Mouse (Mus musculus): Measurements from ENCODE around the gene Sap18. TPM values are rescaled to one million over a fixed set of nuclear protein-coding genes. Genes with fewer than 3 reads are reported as not detected.
"Not testable (repeated sequence)": the region's sequence is repeated elsewhere in the genome, so short reads cannot be mapped to it uniquely, and the experiment has no call there.

The Sap18 gene
- polyA plus RNA-seq (2012; ENCODE audit: insufficient read depth, insufficient read length, low replicate concordance, missing spikeins): not detected in 2 replicates

- peaks cover 6% of the 10 kb centered on the region for H3K4me1 ChIP-seq (ENCODE audit: control insufficient read depth, insufficient read depth, low read length)
- peak within 1 kb of the TSS; percentile 98 for H3K4me3 ChIP-seq (ENCODE audit: insufficient read depth, low read depth, low read length)
- no peak for TF ChIP-seq CTCF (IDR thresholded peaks at IDR 0.05; ENCODE audit: insufficient read depth, low read depth, low read length)
- TF ChIP-seq POLR2A (IDR thresholded peaks at IDR 0.05; ENCODE audit: insufficient read depth, low read depth, low read length): peak; percentile 64; the same call in 1 of the 2 replicates
- H3K27ac ChIP-seq (ENCODE audit: insufficient read depth, low read depth, low read length): peak within 1 kb of the TSS; percentile 47
- under 1% methylated on average over 94 of the region's 99 CpGs for WGBS
Observed at GRCm38 (mm10) chr14:57797991-57798931, at the start of gene Sap18. Gene Sap18 (plus strand): TSS chr14:57798180.

GRCm38 (mm10) chr14:57749501-57749900, 48.5 kb upstream of the Sap18 start:
- H3K4me1 ChIP-seq (ENCODE audit: control insufficient read depth, insufficient read depth, low read length): peaks cover 2% of the 10 kb centered on the region; the same call in 1 of the 2 replicates
- H3K4me3 ChIP-seq (ENCODE audit: insufficient read depth, low read depth, low read length): no peak overlapping the region
- WGBS: 91% methylated on average over 2 of the region's 2 CpGs
- no peak overlapping the region for H3K27ac ChIP-seq (ENCODE audit: insufficient read depth, low read depth, low read length)
- no peak for TF ChIP-seq POLR2A (IDR thresholded peaks at IDR 0.05; ENCODE audit: insufficient read depth, low read depth, low read length)
- TF ChIP-seq CTCF (IDR thresholded peaks at IDR 0.05; ENCODE audit: insufficient read depth, low read depth, low read length): no peak

GRCm38 (mm10) chr14:57751006-57751405, 47.0 kb upstream of the Sap18 start:
- H3K27ac ChIP-seq (ENCODE audit: insufficient read depth, low read depth, low read length); H3K4me1 ChIP-seq (ENCODE audit: control insufficient read depth, insufficient read depth, low read length); H3K4me3 ChIP-seq (ENCODE audit: insufficient read depth, low read depth, low read length): not testable (repeated sequence)

- Histone ChIP-seq H3K4me1 (ENCODE audit: control insufficient read depth, insufficient read depth, low read length) (0 out of 2 replicates have a peak, but pooled peaks cover 2% of the 10 kb centered on the region), H3K4me3 (ENCODE audit: insufficient read depth, low read depth, low read length) (no peak overlapping the region), H3K27ac (ENCODE audit: insufficient read depth, low read depth, low read length) (no peak overlapping the region)
- TF ChIP-seq CTCF (IDR thresholded peaks at IDR 0.05; ENCODE audit: insufficient read depth, low read depth, low read length) (no peak), POLR2A (IDR thresholded peaks at IDR 0.05; ENCODE audit: insufficient read depth, low read depth, low read length) (no peak)
- WGBS: 40% methylated on average over 9 of the region's 9 CpGs
Observed at GRCm38 (mm10) chr14:57753351-57753992, 44.5 kb upstream of the Sap18 start.

- no peak overlapping the region for H3K27ac ChIP-seq (ENCODE audit: insufficient read depth, low read depth, low read length)
- 92% methylated on average over 2 of the region's 2 CpGs for WGBS
- TF ChIP-seq CTCF (IDR thresholded peaks at IDR 0.05; ENCODE audit: insufficient read depth, low read depth, low read length): no peak
- no peak for TF ChIP-seq POLR2A (IDR thresholded peaks at IDR 0.05; ENCODE audit: insufficient read depth, low read depth, low read length)
- H3K4me3 ChIP-seq (ENCODE audit: insufficient read depth, low read depth, low read length): no peak overlapping the region
- H3K4me1 ChIP-seq (ENCODE audit: control insufficient read depth, insufficient read depth, low read length): peaks cover 9% of the 10 kb centered on the region
Observed at GRCm38 (mm10) chr14:57755661-57756060, 42.3 kb upstream of the Sap18 start.

GRCm38 (mm10) chr14:57756094-57756493, 41.9 kb upstream of the Sap18 start:
- no peak for TF ChIP-seq CTCF (IDR thresholded peaks at IDR 0.05; ENCODE audit: insufficient read depth, low read depth, low read length)
- TF ChIP-seq POLR2A (IDR thresholded peaks at IDR 0.05; ENCODE audit: insufficient read depth, low read depth, low read length): no peak
- H3K27ac ChIP-seq (ENCODE audit: insufficient read depth, low read depth, low read length): no peak overlapping the region
- no peak overlapping the region for H3K4me3 ChIP-seq (ENCODE audit: insufficient read depth, low read depth, low read length)
- H3K4me1 ChIP-seq (ENCODE audit: control insufficient read depth, insufficient read depth, low read length): peaks cover 10% of the 10 kb centered on the region
- WGBS: 96% methylated on average over 4 of the region's 4 CpGs

- no peak within 1 kb of the TSS for H3K4me3 ChIP-seq (ENCODE audit: insufficient read depth, low read depth, low read length)
- peaks cover 11% of the 10 kb centered on the region for H3K4me1 ChIP-seq (ENCODE audit: control insufficient read depth, insufficient read depth, low read length)
- TF ChIP-seq CTCF (IDR thresholded peaks at IDR 0.05; ENCODE audit: insufficient read depth, low read depth, low read length) (no peak), POLR2A (IDR thresholded peaks at IDR 0.05; ENCODE audit: insufficient read depth, low read depth, low read length) (no peak)
- H3K27ac ChIP-seq (ENCODE audit: insufficient read depth, low read depth, low read length): no peak within 1 kb of the TSS
- WGBS: 84% methylated on average over 4 of the region's 4 CpGs
Observed at GRCm38 (mm10) chr14:57758237-57758636, 39.7 kb upstream of the Sap18 start, which contains the start of gene Lats2. Gene Lats2 (minus strand): TSS chr14:57758388.

- Histone ChIP-seq H3K27ac (ENCODE audit: insufficient read depth, low read depth, low read length) (no peak overlapping the region), H3K4me1 (ENCODE audit: control insufficient read depth, insufficient read depth, low read length) (peaks cover 9% of the 10 kb centered on the region), H3K4me3 (ENCODE audit: insufficient read depth, low read depth, low read length) (no peak overlapping the region)
- TF ChIP-seq POLR2A (IDR thresholded peaks at IDR 0.05; ENCODE audit: insufficient read depth, low read depth, low read length) (no peak), CTCF (IDR thresholded peaks at IDR 0.05; ENCODE audit: insufficient read depth, low read depth, low read length) (no peak)
- WGBS: 39% methylated on average over 10 of the region's 10 CpGs
Observed at GRCm38 (mm10) chr14:57760447-57761412, 37.2 kb upstream of the Sap18 start.

Data from olfactory bulb, adult 2 months (tissue).